Mouse (Mus musculus) lung, postnatal 0 days (tissue): ENCODE results near the gene Siglec1.

Experiments used
- CTCF ChIP-seq: IDR thresholded peaks from 2 replicates; pipeline ENCODE4 v1.5.1; 2016; ENCODE audit warnings: antibody characterized with exemption, mild to moderate bottlenecking
- EP300 ChIP-seq: IDR thresholded peaks from 2 replicates; pipeline ENCODE4 v1.6.1; 2016; ENCODE audit warnings: antibody characterized with exemption, mild to moderate bottlenecking, control low read depth

- TF ChIP-seq EP300 (no peak), CTCF (no peak)
Observed at GRCm38 (mm10) chr2:131125964-131126815, 39.6 kb upstream of the Siglec1 start.
